Mouse (Mus musculus) heart, embryonic 14.5 days (tissue): Measurements from ENCODE around the gene Stpg2. TPM values are rescaled to one million over a fixed set of nuclear protein-coding genes. Genes with fewer than 3 reads are reported as not detected.

Experiments used
- ATAC-seq: fragments of 200-750 bp; cut with Nextera tagmentation; 2 replicates; pipeline ENCODE4 v1.8.0; 2017; ENCODE audit warnings: low read depth, moderate TSS enrichment; ENCODE audit not compliant: insufficient number of reproducible peaks, insufficient read depth, low FRiP score
- H3K27ac ChIP-seq, 2 experiments: fragments of 200-500 bp in 1 of 2; fragments of 300-500 bp in 1 of 2; sonication (generic) in 1 of 2; replicated peaks in 1 of 2; 2 replicates each; pipeline ENCODE4 v1.5.1; 2012 to 2014; ENCODE audit warnings: low read depth in 2 of 2, low read length in 2 of 2, control low read depth in 1 of 2, mild to moderate bottlenecking in 1 of 2, mixed read lengths in 1 of 2; ENCODE audit not compliant: control insufficient read depth in 1 of 2, insufficient read depth in 1 of 2
- H3K27me3 ChIP-seq: fragments of 300-500 bp; sonication (generic); 2 replicates; pipeline ENCODE4 v1.6.1; 2014; ENCODE audit warnings: mild to moderate bottlenecking, low read length, control low read depth; ENCODE audit not compliant: control insufficient read depth, insufficient read depth
- H3K36me3 ChIP-seq: fragments of 300-500 bp; sonication (generic); 2 replicates; pipeline ENCODE4 v1.6.1; 2014; ENCODE audit warnings: mild to moderate bottlenecking, control low read depth, low read length, mixed read lengths; ENCODE audit not compliant: control insufficient read depth, insufficient read depth
- H3K4me1 ChIP-seq, 2 experiments: fragments of 200-500 bp in 1 of 2; fragments of 300-500 bp in 1 of 2; sonication (generic) in 1 of 2; 2 replicates each; pipeline ENCODE4 v1.6.1; 2012 to 2014; ENCODE audit warnings: low read length in 2 of 2, control low read depth in 1 of 2, mixed read lengths in 1 of 2; ENCODE audit not compliant: control insufficient read depth in 2 of 2, insufficient read depth in 2 of 2
- H3K4me2 ChIP-seq: fragments of 300-500 bp; sonication (generic); 2 replicates; pipeline ENCODE4 v1.6.1; 2014; ENCODE audit warnings: mild to moderate bottlenecking, low read length
- H3K4me3 ChIP-seq, 2 experiments: fragments of 200-500 bp in 1 of 2; fragments of 300-500 bp in 1 of 2; sonication (generic) in 1 of 2; 2 replicates each; pipeline ENCODE4 v1.5.1; 2012 to 2014; ENCODE audit warnings: low read length in 2 of 2, mild to moderate bottlenecking in 2 of 2, control low read depth in 1 of 2, low read depth in 1 of 2, moderate library complexity in 1 of 2; ENCODE audit not compliant: control insufficient read depth in 1 of 2, insufficient read depth in 1 of 2
- H3K9ac ChIP-seq: fragments of 300-500 bp; sonication (generic); 2 replicates; pipeline ENCODE4 v1.6.1; 2014; ENCODE audit warnings: mild to moderate bottlenecking, low read length
- H3K9me3 ChIP-seq: fragments of 300-500 bp; sonication (generic); 2 replicates; pipeline ENCODE4 v1.6.1; 2016; ENCODE audit warnings: low read length, control low read depth; ENCODE audit not compliant: control insufficient read depth
- WGBS: fragments of 180-500 bp; shearing (Covaris S2); extraction: QIAGEN DNeasy Blood & Tissue Kit; methylation state at CpG from one replicate; pipeline ENCODE4 v1.1.7; 2014; 5-methylcytosine and 5-hydroxymethylcytosine counted together
- polyA plus RNA-seq: library from polyadenylated mRNA; unstranded; fragments of >200 nt; fragmentation: Nextera tagmentation; extraction: Ambion mirVana; gene quantifications from 2 replicates; pipeline ENCODE4 v1.2.1, GENCODE M21; 2014

The Stpg2 gene
- polyA plus RNA-seq, 1 experiment from 2014 or later = not detected

GRCm38 (mm10) chr3:139193917-139194316 lies 11.6 kb upstream of the Stpg2 start:
- no peak for ATAC-seq
- no peaks in the 10 kb centered on the region for H3K9me3 ChIP-seq
- H3K27me3 ChIP-seq = no peaks in the 10 kb centered on the region

DNA sequence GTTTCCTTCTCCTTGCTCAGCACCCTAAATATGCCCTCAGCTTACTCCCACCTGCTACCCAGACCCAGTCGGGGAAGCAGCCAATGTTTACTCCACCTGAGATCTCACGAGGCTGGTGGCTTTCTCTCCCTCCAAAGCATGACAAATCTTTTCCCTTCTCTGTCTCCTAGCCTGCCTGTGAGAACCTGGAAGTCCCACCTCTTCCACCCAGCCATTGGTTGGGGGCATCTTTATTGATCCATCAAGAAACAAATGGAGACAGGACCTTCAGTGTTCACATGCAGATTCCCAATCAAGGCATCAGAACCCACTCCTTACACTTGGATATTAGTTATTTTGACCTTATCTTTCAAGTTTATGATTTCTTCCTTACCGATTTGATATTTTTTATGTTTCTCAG lies 7.1 kb upstream of the Stpg2 start:
- Histone ChIP-seq H3K27ac (no peak overlapping the region), H3K4me3 (no peak overlapping the region), H3K9me3 (no peaks in the 10 kb centered on the region), H3K9ac (no peak overlapping the region), H3K4me2 (no peak overlapping the region), H3K4me1 (no peaks in the 10 kb centered on the region), H3K36me3 (no peaks in the 10 kb centered on the region), H3K27me3 (peaks cover 14% of the 10 kb centered on the region)
- WGBS = 59% methylated on average over 3 of the region's 3 CpGs
- ATAC-seq = no peak

More at GRCm38 (mm10) chr3:139193917-139194316, 11.6 kb upstream of the Stpg2 start:
- H3K36me3 ChIP-seq = no peaks in the 10 kb centered on the region
- no peak overlapping the region for H3K27ac ChIP-seq
- H3K4me1 ChIP-seq = no peaks in the 10 kb centered on the region
- H3K4me3 ChIP-seq = no peak overlapping the region
- no peak overlapping the region for H3K9ac ChIP-seq
- no peak overlapping the region for H3K4me2 ChIP-seq

GRCm38 (mm10) chr3:139200324-139200723 lies 5.2 kb upstream of the Stpg2 start:
- no peak for ATAC-seq
- Histone ChIP-seq H3K9ac (no peak overlapping the region), H3K36me3 (no peaks in the 10 kb centered on the region), H3K27ac (no peak overlapping the region), H3K4me2 (no peak overlapping the region), H3K27me3 (peaks cover 19% of the 10 kb centered on the region), H3K4me3 (no peak overlapping the region), H3K4me1 (peaks cover 0 to 3% of the 10 kb centered on the region in 2 experiments; a peak in 1 of 4 replicates), H3K9me3 (peaks cover 5% of the 10 kb centered on the region; the same call in 1 of the 2 replicates)
- 62% methylated on average over 3 of the region's 3 CpGs for whole genome bisulfite sequencing

DNA sequence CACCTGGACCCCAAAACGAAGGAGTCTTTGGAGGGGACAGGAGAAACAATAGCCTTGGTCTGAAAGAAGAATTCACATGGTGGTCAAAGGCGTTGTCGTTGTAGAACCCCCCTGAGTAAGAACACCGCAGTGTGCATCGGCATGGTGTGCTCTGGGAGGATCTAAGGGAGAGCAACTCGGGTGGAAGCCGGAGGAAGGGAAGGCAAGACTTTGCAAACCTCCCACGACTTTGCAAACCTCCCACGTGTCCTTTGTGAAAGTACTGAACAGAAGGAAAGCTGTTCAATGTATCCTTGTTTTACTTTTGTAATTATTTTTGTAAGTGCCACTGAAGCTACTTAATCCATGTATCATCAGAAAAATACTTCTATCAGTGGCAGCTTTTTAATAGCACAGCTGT lies 11.5 kb downstream of the Stpg2 start:
- no peak for ATAC-seq
- WGBS = 63% methylated on average over 9 of the region's 9 CpGs
- no peak overlapping the region for H3K4me3 ChIP-seq
- H3K9ac ChIP-seq = no peak overlapping the region
- no peaks in the 10 kb centered on the region for H3K27me3 ChIP-seq
- no peaks in the 10 kb centered on the region for H3K36me3 ChIP-seq
- no peak overlapping the region for H3K4me2 ChIP-seq
- no peak overlapping the region for H3K27ac ChIP-seq
- no peaks in the 10 kb centered on the region for H3K9me3 ChIP-seq
- H3K4me1 ChIP-seq = no peaks in the 10 kb centered on the region

DNA sequence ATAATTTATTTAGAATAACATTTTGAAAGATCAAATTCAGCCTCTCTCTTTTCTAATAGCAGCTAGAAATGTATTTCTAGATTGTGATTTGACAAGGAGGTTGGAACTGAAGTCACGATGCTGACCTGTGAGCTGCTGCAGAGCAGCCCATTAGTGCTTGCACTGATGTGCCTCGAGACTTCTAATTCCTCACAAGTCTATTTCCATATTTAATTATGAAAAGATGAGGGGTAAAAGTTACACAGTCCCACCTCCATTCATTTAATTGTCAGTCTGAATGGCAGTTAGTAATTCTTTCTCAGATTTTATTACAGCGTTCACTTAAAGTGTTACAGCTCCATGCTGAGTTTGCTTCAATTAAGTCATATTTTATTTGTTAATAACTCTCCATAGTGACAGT lies 19.6 kb downstream of the Stpg2 start:
- Histone ChIP-seq H3K4me1 (no peaks in the 10 kb centered on the region), H3K27ac (no peak overlapping the region), H3K9me3 (no peaks in the 10 kb centered on the region), H3K4me2 (no peak overlapping the region), H3K27me3 (no peaks in the 10 kb centered on the region), H3K9ac (no peak overlapping the region), H3K36me3 (no peaks in the 10 kb centered on the region), H3K4me3 (no peak overlapping the region)
- WGBS = 83% methylated on average over 3 of the region's 3 CpGs
- no peak for ATAC-seq

DNA sequence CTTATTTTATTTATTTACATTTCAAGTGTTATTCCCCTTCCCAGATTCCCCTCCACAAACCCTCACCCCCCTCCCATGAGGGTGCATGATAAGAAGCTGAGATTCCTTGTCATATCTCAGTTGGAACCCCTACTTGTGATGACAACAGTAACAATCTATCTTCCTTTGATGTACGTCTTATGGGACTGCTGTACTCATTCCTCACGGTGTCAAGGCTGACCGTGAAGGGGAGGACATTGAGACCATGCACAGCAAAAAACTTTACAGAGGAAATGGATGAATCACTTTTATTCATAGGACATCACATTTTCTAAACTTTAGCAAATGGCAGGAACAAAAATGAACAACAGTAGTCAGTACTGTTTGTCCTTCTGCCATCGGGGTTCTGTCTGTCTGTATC lies 21.3 kb downstream of the Stpg2 start:
- WGBS = 39% methylated on average over 4 of the region's 4 CpGs
- H3K4me2 ChIP-seq = no peak overlapping the region

DNA sequence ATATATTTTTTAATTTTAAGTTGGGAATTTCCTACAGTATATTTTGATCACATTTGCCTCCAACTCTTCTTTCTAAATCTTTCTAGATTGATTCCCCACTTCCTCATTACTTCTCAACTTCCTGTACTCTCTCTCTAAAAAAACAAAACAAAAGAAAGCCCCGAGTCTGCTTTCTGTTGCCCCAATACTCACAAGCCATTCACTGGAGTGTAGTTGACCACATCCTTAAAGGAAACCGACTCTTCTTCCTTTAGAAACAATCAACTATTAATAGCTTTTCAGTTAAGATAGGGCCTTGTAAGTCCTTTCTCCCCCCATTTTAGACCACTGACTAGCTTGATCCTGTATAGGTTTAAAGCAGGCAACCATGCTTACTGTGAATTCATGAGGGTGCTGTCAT lies 39.7 kb downstream of the Stpg2 start:
- H3K36me3 ChIP-seq = no peaks in the 10 kb centered on the region

More for the DNA sequence above, 21.3 kb downstream of the Stpg2 start:
- no peak overlapping the region for H3K9ac ChIP-seq
- H3K9me3 ChIP-seq = peaks cover 6% of the 10 kb centered on the region; the same call in 1 of the 2 replicates
- H3K4me1 ChIP-seq = no peaks in the 10 kb centered on the region
- no peak overlapping the region for H3K4me3 ChIP-seq
- no peaks in the 10 kb centered on the region for H3K36me3 ChIP-seq
- no peak for ATAC-seq
- H3K27ac ChIP-seq = no peak overlapping the region
- H3K27me3 ChIP-seq = no peaks in the 10 kb centered on the region

GRCm38 (mm10) chr3:139246508-139246907 lies 41.0 kb downstream of the Stpg2 start:
- Histone ChIP-seq H3K4me1 (no peaks in the 10 kb centered on the region), H3K4me3 (no peak overlapping the region), H3K9ac (no peak overlapping the region), H3K4me2 (no peak overlapping the region), H3K36me3 (no peaks in the 10 kb centered on the region), H3K9me3 (no peaks in the 10 kb centered on the region), H3K27me3 (no peaks in the 10 kb centered on the region), H3K27ac (no peak overlapping the region)
- WGBS = 57% methylated on average over 4 of the region's 4 CpGs
- ATAC-seq = no peak

More for the DNA sequence above, 39.7 kb downstream of the Stpg2 start:
- no peak overlapping the region for H3K9ac ChIP-seq
- H3K4me2 ChIP-seq = no peak overlapping the region
- no peaks in the 10 kb centered on the region for H3K27me3 ChIP-seq
- no peak for ATAC-seq
- H3K27ac ChIP-seq = no peak overlapping the region
- 55% methylated on average over 2 of the region's 2 CpGs for WGBS
- no peaks in the 10 kb centered on the region for H3K9me3 ChIP-seq
- no peak overlapping the region for H3K4me3 ChIP-seq
- H3K4me1 ChIP-seq = no peaks in the 10 kb centered on the region
